Mouse (Mus musculus) CH12.LX (cell line): ENCODE measurements around the gene Macrod2. TPM values are rescaled to one million over a fixed set of nuclear protein-coding genes. Genes with fewer than 3 reads are reported as not detected.

ENCODE experiments used
- DNase-seq: peaks from one replicate; pipeline ENCODE4 v3.0.0-alpha.2; 2013; ENCODE audit errors: extremely low read depth
- H3K27ac ChIP-seq: 2 replicates; pipeline ENCODE4 v1.5.1; 2012; ENCODE audit warnings: low read depth, mild to moderate bottlenecking, control low read depth, moderate library complexity; ENCODE audit not compliant: insufficient read depth
- H3K27me3 ChIP-seq: replicated peaks from 2 replicates; pipeline ENCODE3; 2012; ENCODE audit warnings: inconsistent platforms
- H3K36me3 ChIP-seq, 2 experiments: replicated peaks in 1 of 2; 2 replicates each; pipeline versions ENCODE3 to v1.6.1; 2012; ENCODE audit warnings: inconsistent platforms in 1 of 2, low read length in 1 of 2, mild to moderate bottlenecking in 1 of 2, mixed read lengths in 1 of 2, moderate library complexity in 1 of 2; ENCODE audit not compliant: control insufficient read depth in 1 of 2, insufficient read depth in 1 of 2
- H3K4me1 ChIP-seq, 2 experiments: 2 replicates each; pipeline ENCODE4 v1.6.1; 2012; ENCODE audit warnings: inconsistent platforms in 1 of 2, moderate library complexity in 1 of 2; ENCODE audit not compliant: insufficient read depth in 2 of 2, control insufficient read depth in 1 of 2
- H3K4me2 ChIP-seq: 2 replicates; pipeline ENCODE4 v1.6.1; 2012; ENCODE audit warnings: low read depth, mild to moderate bottlenecking, control low read depth; ENCODE audit not compliant: poor library complexity, insufficient read depth, severe bottlenecking
- H3K4me3 ChIP-seq, 3 experiments: fragments of 150-350 bp in 1 of 3; sonication (generic) in 1 of 3; replicated peaks in 1 of 3; 2 replicates each; pipeline versions ENCODE3 to v1.5.1; 2011 to 2012; ENCODE audit warnings: low read depth in 2 of 3, low read length in 2 of 3, mild to moderate bottlenecking in 2 of 3, moderate library complexity in 2 of 3, control low read depth in 1 of 3, improper control_type of control experiment in 1 of 3, inconsistent platforms in 1 of 3, mixed read lengths in 1 of 3; ENCODE audit not compliant: poor library complexity in 1 of 3
- H3K79me2 ChIP-seq: replicated peaks from 2 replicates; pipeline ENCODE4 v1.6.1; 2012; ENCODE audit warnings: mild to moderate bottlenecking, moderate library complexity; ENCODE audit not compliant: control insufficient read depth, poor library complexity, insufficient read depth, severe bottlenecking; ENCODE audit errors: extremely low read depth
- H3K9ac ChIP-seq: 2 replicates; pipeline ENCODE4 v1.6.1; 2012; ENCODE audit warnings: low read depth, mild to moderate bottlenecking, control low read depth, moderate library complexity; ENCODE audit not compliant: insufficient read depth
- H3K9me3 ChIP-seq: replicated peaks from 2 replicates; pipeline ENCODE3; 2012; ENCODE audit warnings: low read length, inconsistent platforms, mixed read lengths
- BHLHE40 ChIP-seq: IDR thresholded peaks from 2 replicates; pipeline ENCODE4 v1.6.1; 2011; ENCODE audit warnings: mild to moderate bottlenecking, low read depth, low read length, improper control_type of control experiment
- CHD2 ChIP-seq: IDR thresholded peaks from 2 replicates; pipeline ENCODE4 v1.6.1; 2011; ENCODE audit warnings: low read length, improper control_type of control experiment
- CTCF ChIP-seq, 2 experiments: IDR thresholded peaks in 1 of 2; conservative IDR thresholded peaks in 1 of 2; 2 replicates each; pipeline ENCODE4 v1.5.1; 2011 to 2012; ENCODE audit warnings: low read depth in 2 of 2, low read length in 2 of 2, improper control_type of control experiment in 1 of 2, inconsistent platforms in 1 of 2, mild to moderate bottlenecking in 1 of 2, moderate library complexity in 1 of 2
- EP300 ChIP-seq: IDR thresholded peaks from 2 replicates; pipeline ENCODE4 v1.6.1; 2011; ENCODE audit warnings: low read length, improper control_type of control experiment
- GABPA ChIP-seq: IDR thresholded peaks from 2 replicates; pipeline ENCODE4 v1.6.1; 2012; ENCODE audit warnings: low read depth, low read length, improper control_type of control experiment, inconsistent platforms; ENCODE audit not compliant: insufficient replicate concordance
- JUND ChIP-seq: conservative IDR thresholded peaks from 2 replicates; pipeline ENCODE4 v1.6.1; 2011; ENCODE audit warnings: low read depth, low read length, improper control_type of control experiment
- MAFK ChIP-seq: IDR thresholded peaks from 2 replicates; pipeline ENCODE4 v1.6.1; 2011; ENCODE audit warnings: low read length, improper control_type of control experiment; ENCODE audit not compliant: insufficient replicate concordance
- MAX ChIP-seq: IDR thresholded peaks from 2 replicates; pipeline ENCODE4 v1.6.1; 2011; ENCODE audit warnings: low read length, improper control_type of control experiment
- MXI1 ChIP-seq: IDR thresholded peaks from 2 replicates; pipeline ENCODE4 v1.6.1; 2011; ENCODE audit warnings: mild to moderate bottlenecking, low read depth, low read length, improper control_type of control experiment
- NRF1 ChIP-seq: IDR thresholded peaks from 2 replicates; pipeline ENCODE4 v1.6.1; 2014; ENCODE audit warnings: low read depth, mild to moderate bottlenecking, inconsistent platforms, low read length, improper control_type of control experiment, moderate library complexity
- PAX5 ChIP-seq: IDR thresholded peaks from 2 replicates; pipeline ENCODE4 v1.6.1; 2012; ENCODE audit warnings: low read length, inconsistent platforms, mixed read lengths
- POLR2AphosphoS2 ChIP-seq: IDR thresholded peaks from 2 replicates; pipeline ENCODE4 v1.6.1; 2011; ENCODE audit warnings: low read depth, low read length, improper control_type of control experiment
- SMC3 ChIP-seq: IDR thresholded peaks from 2 replicates; pipeline ENCODE4 v1.6.1; 2011; ENCODE audit warnings: low read depth, low read length, improper control_type of control experiment
- USF2 ChIP-seq: conservative IDR thresholded peaks from 2 replicates; pipeline ENCODE4 v1.6.1; 2011; ENCODE audit warnings: low read depth, low read length, improper control_type of control experiment
- ZC3H11A ChIP-seq: IDR thresholded peaks from 2 replicates; pipeline ENCODE4 v1.6.1; 2012; ENCODE audit warnings: low read depth, mild to moderate bottlenecking, inconsistent platforms, low read length, improper control_type of control experiment
- ZKSCAN1 ChIP-seq: IDR thresholded peaks from 2 replicates; pipeline ENCODE4 v1.6.1; 2012; ENCODE audit warnings: low read depth, inconsistent platforms, low read length, improper control_type of control experiment, borderline replicate concordance
- ZMIZ1 ChIP-seq: IDR thresholded peaks from 2 replicates; pipeline ENCODE4 v1.6.1; 2012; ENCODE audit warnings: low read depth, mild to moderate bottlenecking, inconsistent platforms, low read length, improper control_type of control experiment
- dilution Hi-C: fragments of 300-500 bp; cut with MboI; formaldehyde crosslinking; loops from 2 replicates; pipeline ENCODE4 v1.14.3; 2020; ENCODE audit warnings: low sequenced_read_pairs; ENCODE audit not compliant: extremely low pct_unique_long_range_greater_than_20kb, extremely low pct_ligation_motif_present
- in situ Hi-C: fragments of 300-500 bp; cut with MboI; formaldehyde crosslinking; loops from 3 replicates; pipeline ENCODE4 v1.14.3; 2019; ENCODE audit warnings: low sequenced_read_pairs, low pct_ligation_motif_present, low pct_unique_long_range_greater_than_20kb, mixed read lengths
- polyA plus RNA-seq: library from polyadenylated mRNA; unstranded; fragments of >175 nt; gene quantifications from 2 replicates; pipeline ENCODE4 v1.2.1, GENCODE M21; 2012; ENCODE audit warnings: low read depth; ENCODE audit not compliant: insufficient read length
- total RNA-seq, 2 experiments: library from RNA; depleted of rRNA; stranded (reverse); fragments of 300-350 nt in 1 of 2; fragments of >200 nt in 1 of 2; gene quantifications; 2 replicates each; pipeline ENCODE4 v1.2.3; 2012 to 2014

Macrod2 gene
- total and polyA plus RNA-seq, 3 experiments, result not detected

- in situ Hi-C loops, result no loop called here
Observed at GRCm38 (mm10) chr2:141861679-141862268, 1466.7 kb downstream of the Macrod2 start.

GRCm38 (mm10) chr2:141862531-141863265 lies 1467.6 kb downstream of the Macrod2 start:
- Histone ChIP-seq H3K27ac (no peak overlapping the region), H3K27me3 (no peaks in the 10 kb centered on the region), H3K9me3 (peaks cover 36% of the 10 kb centered on the region), H3K4me1 (no peaks in the 10 kb centered on the region), H3K79me2 (no peaks in the 10 kb centered on the region), H3K9ac (no peak overlapping the region), H3K4me3 (no peak overlapping the region), H3K4me2 (no peak overlapping the region), H3K36me3 (no peaks in the 10 kb centered on the region)
- TF ChIP-seq POLR2AphosphoS2, result no peak
- TF ChIP-seq MAX, result no peak
- TF ChIP-seq CHD2, result no peak
- no peak for TF ChIP-seq EP300
- no peak for TF ChIP-seq MAFK
- no peak for TF ChIP-seq ZKSCAN1
- TF ChIP-seq CTCF (conservative IDR thresholded peaks at IDR 0.05 in 1 of 2, IDR thresholded peaks at IDR 0.05 in 1 of 2; ENCODE audit: low read depth in 2 of 2, low read length in 2 of 2), result no peak
- TF ChIP-seq USF2, result no peak
- TF ChIP-seq NRF1, result no peak
- TF ChIP-seq PAX5, result no peak
- in situ Hi-C loops, result no loop called here
- dilution Hi-C loops, result no loop called here
- DNase-seq, result no peak

More at GRCm38 (mm10) chr2:141861679-141862268, 1466.7 kb downstream of the Macrod2 start:
- Histone ChIP-seq H3K9ac (no peak overlapping the region), H3K27ac (no peak overlapping the region), H3K9me3 (peaks cover 43% of the 10 kb centered on the region), H3K4me3 (no peak overlapping the region), H3K4me2 (no peak overlapping the region), H3K79me2 (no peaks in the 10 kb centered on the region), H3K27me3 (no peaks in the 10 kb centered on the region), H3K4me1 (no peaks in the 10 kb centered on the region), H3K36me3 (no peaks in the 10 kb centered on the region)
- DNase-seq, result no peak
- TF ChIP-seq GABPA, result no peak
- no peak for TF ChIP-seq EP300
- no peak for TF ChIP-seq MXI1
- TF ChIP-seq ZC3H11A, result no peak
- TF ChIP-seq JUND, result no peak
- TF ChIP-seq CHD2, result no peak
- TF ChIP-seq NRF1, result no peak
- TF ChIP-seq ZMIZ1, result no peak
- TF ChIP-seq MAX, result no peak
- TF ChIP-seq POLR2AphosphoS2, result no peak
- TF ChIP-seq BHLHE40, result no peak
- TF ChIP-seq ZKSCAN1, result no peak
- no peak for TF ChIP-seq MAFK
- TF ChIP-seq SMC3, result no peak
- dilution Hi-C loops, result no loop called here
